Mouse (Mus musculus) B cell, adult 2 months (primary cell): ENCODE measurements around the gene Col18a1.
"Not testable (repeated sequence)": the region's sequence is repeated elsewhere in the genome, so short reads cannot be mapped to it uniquely, and the experiment has no call there.

ENCODE experiments used
- DNase-seq, 2 experiments: peaks; one replicate each; pipeline ENCODE4 v3.0.0; 2022

Gene Col18a1

DNA sequence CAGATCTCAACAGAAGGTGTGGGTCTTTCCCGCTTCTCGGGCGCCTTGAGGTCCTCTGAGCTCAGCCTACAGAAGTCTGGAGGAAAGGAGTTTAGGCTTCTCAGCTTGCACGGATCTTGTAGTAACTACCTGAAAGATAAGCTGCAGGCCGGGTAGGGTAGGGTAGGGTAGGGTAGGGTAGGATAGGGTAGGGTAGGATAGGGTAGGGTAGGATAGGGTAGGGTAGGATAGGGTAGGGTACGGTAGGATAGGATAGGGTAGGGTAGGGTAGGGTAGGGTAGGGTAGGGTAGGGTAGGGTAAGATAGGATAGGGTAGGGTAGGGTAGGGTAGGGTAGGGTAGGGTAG, 31.6 kb downstream of the Col18a1 start:
- not testable (repeated sequence) for DNase-seq

DNA sequence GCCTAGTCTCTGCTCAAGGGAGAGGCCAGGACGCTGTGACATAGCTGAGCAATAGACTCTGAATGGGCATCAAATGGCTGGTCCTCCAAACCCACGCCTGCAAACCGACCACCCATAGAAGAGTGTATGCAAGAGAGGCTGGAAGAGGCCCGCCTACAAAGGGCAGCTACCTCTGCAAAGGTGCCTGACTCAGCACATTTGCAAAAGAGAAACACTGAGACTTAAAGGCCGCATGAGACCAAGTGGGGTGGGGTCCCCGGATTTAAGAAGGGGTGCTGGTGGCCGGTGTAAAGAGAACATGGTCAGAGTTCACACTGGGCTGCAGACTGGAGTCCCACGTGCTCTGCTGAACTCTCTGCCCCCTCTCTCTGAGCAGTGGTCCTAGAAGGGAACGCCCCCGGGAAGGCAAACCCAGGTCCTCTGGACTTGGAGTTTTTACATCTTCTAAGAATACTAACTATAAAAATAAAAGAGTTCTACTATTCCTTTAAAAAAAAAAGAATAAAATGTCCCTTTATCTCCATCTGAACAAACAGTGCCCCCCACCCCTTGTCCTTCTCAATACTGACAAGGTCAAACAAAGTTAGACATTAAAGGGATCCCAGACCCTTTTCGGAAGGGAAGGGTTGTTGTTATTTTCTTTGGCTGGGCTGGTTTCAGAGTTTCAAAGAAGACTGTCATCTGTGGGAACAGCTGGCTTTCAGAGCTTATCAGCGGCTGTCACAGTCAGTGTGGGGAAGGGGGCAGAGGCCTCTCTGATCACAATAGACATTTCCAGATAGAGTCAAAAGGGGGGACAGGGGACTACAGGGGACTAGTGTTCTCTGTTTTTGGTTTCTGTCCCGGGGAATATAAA, 32.2 kb downstream of the Col18a1 start:
- DNase-seq, result no peak

DNA sequence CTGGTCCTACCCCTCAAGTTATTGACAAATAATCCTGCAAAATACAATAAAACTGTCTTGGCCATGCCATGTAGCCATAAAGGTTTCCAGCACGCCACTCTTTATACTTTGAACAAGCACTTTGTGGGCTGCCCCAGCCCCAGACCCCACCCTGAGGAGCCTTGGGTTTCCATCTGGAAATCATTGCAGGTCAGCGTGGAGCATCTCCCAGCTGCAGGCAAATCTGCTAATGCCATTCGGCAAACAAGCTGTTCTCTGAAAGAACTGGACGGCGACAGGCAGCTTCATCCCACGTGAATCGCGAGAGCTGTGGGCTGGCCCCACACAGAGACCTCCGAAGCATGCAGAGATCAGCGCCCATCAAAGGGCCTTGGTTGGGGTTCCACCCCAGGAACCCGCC, 34.2 kb downstream of the Col18a1 start:
- no peak for DNase-seq

DNA sequence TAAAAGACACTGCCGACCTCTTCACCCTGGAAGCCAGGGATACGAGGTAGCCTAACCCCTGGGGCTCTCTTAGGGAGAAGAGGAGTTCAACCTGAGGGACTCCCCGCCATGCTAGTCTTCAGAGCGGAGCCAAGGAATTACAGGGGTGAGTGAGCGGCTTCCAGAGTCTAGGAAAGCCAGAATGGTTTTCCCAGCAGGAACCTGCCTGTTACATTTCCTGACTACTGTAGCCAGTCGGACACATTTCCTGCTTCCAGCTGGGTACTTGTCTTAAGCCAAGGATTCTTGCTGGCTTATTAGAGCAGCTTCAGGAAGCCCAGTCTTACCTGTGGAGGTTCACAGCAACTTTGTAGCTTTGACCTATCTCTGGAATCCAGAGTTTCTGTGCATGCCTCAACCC, 34.8 kb downstream of the Col18a1 start:
- DNase-seq, result no peak

DNA sequence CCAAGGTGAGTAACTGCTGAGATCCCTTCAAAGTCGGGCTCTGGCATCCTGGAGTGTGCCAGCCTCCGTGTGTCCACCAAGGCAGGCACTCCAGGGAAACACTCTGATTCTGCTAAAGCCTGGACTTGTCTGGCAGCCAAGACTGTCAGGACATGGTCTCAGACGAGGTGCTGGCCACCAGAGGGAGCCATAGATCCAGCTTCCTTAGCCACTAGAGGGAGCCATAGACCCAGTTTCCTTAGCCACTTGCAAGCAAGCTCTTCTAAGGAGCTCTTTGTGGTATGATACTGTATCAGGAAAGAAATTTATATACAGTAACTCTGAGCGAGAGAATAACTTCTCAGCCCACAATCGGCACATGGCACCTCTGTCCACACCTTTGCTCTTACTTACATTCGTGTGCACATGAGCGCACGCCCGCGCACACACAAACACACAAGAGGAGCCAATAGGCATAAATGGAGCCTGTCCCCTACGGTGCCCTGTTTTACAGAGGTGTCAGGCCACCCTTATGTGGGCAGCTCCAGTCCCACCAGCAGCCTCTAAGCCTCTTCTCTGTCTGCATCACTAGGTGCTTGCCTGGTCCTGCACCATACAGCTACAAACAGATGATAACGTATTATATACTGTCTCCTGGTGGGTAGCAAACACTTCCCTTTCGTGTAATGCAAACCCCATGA, 35.6 kb downstream of the Col18a1 start:
- DNase-seq, result peak; percentile 86 to 88

DNA sequence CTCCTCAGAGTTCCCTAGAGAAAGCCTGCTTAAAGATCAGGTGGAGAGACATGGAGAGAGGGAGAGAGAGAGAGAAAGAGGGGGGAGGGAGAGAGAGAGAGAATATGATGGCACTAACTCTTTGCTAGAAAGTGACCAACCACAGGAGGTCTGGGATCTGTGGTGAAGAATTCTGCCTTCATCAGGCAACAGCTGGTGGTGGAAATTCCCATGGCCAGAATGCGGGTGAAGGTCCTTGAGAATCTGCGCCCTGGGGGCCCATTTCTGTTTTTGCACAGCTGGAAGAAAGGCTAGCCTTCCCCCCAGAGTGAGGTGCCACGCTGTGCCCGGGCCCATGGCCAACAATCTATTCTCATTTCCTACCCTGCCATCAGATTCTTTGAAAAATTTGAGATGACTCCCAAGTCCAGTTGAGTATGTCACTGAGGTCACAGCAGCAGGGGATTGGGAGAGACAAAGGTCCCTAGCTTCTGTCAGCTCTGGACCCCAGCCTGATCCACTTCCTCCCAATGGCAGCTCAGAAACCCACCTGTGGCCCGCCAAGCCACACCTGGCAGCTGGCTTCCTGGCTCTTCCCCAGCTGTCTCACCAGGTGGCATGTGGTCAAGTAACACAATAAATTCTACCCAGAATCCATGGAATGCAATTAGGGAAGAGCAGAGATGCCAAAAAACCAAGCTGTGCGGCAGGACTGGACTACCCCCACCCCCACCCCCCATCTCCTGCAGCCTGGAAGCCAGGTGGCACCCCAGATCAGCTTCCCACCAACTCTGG, 36.5 kb downstream of the Col18a1 start:
- no peak for DNase-seq

DNA sequence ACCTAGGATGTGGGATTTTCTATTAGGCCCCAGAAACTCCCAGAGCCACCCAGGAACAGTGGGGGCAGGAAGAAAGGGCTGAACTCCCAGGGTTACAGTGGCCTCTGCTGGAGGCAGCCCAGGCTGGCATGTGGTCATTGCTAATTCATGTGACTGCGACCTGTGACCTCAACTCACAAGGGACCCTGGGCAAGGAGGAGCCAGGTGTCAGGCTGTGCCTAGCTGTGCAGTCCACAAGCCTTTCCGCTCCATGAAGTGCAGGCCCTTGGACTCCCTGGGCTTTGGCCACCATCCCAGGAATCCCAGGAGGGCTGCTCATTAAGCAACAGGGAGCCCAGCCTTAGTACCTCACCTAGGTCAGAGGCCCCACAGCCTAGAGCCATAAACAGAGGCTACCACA, 38.4 kb downstream of the Col18a1 start:
- DNase-seq, result no peak

DNA sequence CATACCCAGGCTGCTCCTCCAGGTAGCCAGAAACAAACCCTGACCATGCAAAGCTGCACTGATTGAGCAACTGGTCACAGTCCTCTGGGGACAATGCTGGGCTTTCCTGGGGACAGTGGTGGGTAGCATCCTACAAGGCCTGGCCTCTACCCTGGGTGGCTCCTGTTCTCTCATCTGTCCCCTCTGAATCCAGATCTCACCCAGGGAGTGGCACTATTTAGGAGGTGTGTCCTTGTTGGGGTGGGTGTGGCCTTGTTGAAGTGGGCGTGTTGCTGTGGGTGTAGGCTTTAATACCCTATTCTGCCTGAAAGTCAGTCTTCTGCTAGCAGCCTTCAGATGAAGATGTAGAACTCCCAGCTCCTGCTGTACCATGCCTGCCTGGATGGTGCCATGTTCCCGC, 39.8 kb downstream of the Col18a1 start:
- no peak for DNase-seq

DNA sequence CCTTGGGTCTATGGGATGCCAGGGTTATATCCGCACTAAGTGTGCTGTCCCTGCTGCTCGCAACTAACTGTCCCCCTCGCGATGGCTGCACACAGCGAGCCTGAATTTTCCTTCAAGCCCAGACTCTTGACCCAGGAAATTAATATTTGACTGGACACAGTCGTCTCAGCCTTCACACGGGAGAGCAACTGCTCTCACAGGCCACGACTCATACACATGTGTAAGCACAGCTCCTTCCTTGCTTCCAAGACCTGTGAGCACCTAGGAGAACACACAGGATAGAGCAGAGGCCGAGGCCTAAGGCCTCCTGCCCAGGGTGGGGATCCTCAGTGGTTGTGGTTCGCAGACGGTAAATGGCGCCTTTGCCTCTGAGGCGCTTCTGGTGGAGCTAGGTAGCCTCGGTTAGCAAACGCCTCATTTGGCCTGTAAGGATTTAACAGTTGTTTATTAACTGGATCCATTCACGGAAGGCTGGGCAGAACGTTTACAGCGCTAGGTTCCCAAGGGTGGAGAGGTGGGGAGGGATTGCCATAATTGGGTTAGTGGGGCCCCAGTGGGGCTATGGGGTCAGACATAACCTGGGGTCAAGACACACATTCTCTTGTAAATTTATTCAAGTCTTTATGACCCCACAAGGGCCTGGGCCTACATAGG, 41.1 kb downstream of the Col18a1 start:
- DNase-seq, result no peak

DNA sequence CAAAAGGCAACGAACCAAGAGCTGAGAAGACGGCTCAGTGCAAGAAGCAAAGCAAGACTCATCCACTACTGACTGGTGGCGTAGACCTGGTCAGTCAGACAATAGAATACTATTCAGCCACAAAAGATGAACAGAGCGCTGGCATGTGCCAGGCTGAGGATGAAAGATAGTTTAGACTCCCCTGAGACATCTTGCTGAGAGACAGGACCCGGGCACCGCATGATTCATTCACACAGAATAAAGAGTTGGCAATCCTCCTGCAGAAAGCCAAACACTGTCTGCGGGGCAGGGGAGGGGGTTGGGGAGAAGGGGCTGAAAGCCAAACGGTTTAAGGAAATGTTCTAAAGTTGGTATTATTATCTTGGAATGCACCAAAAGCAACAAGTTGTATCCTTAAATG, 42.4 kb downstream of the Col18a1 start:
- DNase-seq, result no peak

DNA sequence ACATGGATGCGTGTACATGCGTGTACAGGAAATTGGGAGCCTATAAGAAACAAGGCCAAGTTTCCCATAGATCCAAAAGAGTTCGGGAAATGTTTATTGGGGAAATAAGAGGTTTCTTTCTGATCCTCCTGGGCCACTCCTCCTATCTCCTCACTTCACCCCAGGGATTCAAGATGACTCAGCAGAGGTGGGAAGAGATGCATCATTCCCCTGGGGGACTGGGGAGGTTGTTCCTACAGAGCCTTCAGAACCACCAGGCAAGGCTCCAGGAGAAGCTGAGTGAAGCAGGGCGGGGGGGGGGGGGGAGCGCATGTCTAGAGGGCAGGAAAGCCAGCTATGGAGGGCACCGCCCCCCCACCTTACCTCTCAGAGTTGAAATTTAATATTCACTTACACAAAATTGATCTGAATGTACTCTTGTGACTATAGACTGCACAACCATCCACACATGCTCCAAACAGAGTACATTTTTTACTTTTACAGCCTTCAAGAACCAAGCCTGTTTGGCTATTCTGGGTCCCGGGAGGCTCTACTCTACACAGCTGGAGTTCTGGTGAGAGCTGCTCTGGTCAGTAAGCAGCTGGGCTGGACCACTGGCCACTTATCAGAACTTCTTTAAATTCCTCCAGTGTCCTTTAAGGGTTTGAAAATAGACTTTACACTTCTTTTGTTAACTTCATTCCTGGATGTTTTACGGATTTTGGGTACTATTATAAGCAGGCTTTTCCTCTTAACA, 44.9 kb downstream of the Col18a1 start:
- DNase-seq, result no peak

DNA sequence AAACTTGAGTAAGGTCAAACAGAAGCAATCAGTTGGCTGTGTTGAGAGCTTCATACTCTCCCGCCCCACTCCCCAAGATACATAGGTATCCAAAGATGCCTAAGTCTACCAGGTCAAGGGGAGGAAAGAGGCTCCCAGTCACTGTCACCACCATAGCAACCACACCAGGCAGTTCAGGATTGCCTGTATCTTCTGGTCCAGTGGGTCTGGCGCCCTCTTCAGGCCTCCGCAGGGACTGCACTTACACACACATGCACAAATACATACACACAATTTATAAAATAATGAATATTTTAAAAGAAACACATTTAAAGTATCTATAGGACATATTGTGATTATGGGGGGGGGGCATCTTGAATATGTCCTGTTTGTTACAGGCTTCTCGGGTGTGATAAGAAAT, 45.8 kb downstream of the Col18a1 start:
- peak in 1 of 2 experiments; percentile 11 for DNase-seq

DNA sequence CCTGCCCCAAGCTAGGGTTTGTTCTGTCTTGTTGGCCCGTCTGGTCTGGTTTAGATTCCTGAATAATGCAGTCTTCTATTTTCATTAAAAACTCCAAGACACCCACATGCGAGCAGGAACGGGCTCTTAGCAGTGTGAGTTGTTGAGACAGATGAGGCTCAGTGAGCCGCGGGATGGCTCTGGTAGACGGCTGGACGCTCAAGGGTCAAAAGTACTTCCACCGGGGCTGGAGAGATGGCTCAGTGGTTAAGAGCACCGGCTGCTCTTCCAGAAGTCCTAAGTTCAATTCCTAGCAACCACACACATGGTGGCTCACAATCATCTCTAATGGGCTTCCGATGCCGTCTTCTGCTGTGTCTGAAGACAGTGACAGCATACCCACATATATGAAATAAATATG, 46.9 kb downstream of the Col18a1 start:
- no peak for DNase-seq

DNA sequence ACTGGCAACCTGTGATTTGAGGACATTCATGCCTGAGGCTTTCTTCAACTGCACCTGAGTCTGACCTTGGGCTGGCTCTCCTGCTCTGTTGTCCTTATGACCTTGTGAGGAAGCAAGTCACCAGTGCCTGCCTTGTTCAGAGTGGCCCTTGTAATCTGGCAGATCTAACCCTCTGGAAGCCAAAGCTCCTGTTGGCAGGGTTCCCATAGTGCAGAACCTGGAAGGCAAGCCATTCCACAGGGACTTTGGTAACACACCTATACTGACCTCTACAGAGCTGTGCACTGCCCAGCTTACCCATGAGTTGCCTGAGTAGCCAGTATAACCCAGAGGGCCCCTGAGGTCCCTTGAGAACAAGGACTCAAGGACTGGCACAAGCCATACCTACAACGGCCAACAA, 48.0 kb downstream of the Col18a1 start:
- no peak for DNase-seq

DNA sequence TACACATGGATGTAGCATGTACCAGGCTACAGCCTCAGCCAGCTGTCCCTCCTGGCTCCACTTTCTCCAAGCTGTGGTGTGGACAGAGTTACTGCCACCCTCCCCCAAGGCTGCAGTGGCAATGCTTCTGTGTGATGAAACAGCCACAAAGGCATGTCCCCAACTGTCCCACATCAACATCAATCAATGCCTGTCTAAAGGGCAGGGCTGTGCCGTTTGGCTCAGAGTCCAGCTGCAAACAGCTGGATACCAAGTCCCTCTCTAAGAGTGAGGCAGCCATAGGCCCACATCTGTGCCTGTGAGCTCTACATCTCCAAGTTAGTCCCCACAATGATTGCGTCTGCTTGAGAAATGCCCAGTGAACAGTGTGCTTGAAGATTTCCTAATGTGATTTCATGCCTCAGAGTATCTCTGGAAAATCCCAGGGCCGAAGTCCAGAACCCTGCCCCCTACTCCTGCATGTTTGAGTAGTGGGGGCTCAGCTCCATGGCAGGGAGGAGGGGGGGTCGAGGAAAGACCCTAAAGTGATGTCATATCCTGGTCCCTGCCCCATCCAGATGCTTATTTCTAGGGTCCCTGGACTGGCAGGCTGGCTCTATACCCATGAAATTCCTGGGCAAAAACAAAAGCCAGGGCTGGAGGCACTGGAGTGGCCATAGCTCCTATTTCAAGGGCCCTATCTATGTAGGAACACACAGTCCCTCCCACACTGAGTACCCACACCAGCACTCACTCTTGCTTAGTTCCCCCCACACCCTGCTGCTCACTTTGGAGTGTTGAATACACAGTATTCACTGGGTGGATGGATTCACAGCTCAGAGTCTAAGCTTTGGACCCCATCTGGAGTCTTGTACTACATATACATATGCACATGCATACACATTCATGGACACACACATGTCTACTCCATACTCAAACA, 49.6 kb downstream of the Col18a1 start:
- no peak for DNase-seq

DNA sequence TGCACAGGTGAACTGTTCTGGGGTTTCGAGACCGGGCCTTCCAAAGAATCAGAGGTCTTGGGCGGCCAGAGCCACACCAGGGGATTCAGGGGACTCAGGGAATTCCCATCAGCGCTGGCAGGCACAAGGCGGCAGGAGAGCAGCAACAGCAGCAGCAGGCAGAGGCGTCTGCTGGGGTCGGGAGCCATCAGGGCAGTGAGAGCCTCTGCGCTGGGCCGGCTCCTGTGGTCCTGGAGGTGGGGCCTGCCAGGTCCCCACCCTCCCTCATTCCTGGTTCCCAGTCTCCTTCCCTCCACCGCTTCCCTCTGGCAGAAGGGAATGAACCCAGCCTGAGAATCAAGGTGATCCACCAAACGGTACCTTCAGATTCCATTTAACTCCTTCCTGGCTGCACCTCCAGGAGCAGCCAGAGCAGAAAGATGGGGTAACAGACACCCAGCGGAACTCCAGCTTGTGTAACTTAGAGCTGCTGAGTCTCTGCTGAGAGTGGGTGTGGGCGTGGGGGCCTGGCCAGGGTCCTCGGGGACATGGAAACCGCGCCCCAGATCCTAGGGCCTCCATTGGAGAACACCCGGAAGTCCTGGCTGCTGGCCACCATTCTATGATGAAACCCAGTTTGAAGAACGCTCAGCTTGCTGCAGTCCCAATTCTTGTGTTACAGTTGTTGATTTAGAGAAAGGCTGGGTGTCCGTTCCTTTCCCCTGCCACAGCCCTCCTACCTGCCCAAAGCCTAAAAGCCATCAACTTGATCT, 52.7 kb downstream of the Col18a1 start:
- no peak for DNase-seq

DNA sequence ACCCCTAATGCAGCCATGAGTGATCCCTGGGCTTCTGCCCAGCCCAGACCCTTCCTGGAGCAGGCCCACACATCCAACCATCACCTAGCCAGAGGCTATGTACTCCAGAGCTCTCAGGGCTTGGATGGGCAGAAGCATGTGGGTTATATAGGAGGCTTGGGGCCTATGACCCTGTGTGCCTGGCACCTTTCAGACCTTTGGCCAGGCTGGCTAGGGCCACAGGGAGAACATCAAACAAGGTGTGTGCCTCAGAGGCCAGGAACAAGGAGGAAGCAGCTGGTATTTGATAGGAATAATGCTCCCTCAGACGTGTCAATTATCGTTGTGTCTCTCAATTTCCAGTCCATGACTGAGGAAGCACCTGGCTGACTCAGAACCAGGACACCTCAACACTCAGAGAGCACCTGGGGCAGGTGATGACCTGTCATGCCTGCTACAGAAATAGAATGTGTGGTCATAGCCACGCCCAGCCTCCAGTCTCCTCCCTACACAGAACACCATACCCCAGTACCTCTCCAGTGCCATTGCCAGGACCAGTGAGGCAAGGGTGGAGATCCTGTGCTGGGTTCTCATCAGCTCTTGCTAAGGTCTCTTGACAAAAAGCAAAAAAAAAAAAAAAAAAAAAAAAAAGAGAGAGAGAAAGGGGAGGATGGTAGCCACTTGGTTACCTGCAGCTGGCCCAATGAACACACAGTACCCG, 54.6 kb downstream of the Col18a1 start:
- DNase-seq, result no peak

DNA sequence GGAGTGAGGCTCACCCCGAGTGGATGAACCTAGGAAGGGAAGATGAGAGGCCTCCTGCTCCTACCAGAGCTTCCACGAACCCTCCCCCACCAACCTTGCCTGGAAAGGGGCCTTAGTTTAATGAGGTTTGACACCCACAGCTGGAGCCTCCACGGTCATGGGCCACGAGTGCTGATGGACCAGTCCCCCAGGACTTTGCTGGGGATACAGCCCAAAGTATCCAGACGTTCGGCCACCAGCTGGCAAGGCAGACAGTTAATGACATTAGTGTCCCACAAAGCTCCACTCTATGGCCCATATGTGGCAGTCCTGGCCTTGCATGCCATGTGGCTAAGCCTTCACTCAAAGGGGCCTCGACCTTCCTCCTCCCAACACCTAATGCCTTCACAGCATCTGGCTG, 55.5 kb downstream of the Col18a1 start:
- no peak for DNase-seq

DNA sequence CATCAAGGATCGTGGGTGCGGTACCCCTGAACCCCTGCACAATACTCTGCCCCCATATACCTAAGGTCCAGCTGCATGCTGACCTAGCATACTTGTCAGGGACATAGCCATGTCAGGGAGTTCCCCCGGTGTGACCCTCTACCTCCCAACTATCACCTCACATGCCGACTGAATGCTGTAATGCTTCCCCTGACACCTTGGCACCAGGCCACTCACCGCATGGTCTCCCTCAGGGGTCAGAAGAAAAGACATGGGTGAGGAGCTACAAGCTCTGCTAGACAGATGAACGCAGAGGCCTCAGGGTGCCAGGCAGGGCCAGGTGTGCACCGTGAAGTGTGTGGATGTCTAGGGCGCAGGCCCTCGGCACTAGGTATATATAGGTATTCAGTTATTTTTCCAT, 56.3 kb downstream of the Col18a1 start:
- no peak for DNase-seq

DNA sequence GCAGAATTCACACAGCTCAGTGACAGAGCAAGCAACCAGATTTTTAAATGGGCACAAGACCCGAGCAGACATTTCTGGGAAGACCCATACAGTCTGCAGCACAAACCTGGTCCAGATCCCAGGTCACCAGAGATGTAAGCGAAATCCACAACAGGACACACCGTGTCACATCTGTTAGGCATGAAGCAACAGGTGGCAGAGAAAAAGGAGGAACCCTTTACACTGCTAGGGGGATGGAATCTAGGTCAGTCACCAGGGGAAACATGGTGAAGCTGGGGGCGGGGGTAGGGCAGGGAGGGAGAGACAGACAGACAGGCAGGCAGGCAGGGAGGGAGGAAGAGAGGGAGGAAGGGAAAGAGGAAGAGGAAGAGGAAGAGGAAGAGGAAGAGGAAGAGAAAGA, 58.2 kb downstream of the Col18a1 start:
- DNase-seq, result no peak
